ENCODE assay signal across 8 mouse cellular contexts in genomic region chr2:14073362-14074220, GRCm38 (mm10). TPM values are rescaled to one million over a fixed set of nuclear protein-coding genes. Genes with fewer than 3 reads are reported as not detected.
DNase-seq lines count a peak whose midpoint lies in the region; ATAC-seq lines count a peak whose summit lies in the region.

Gene Stam (plus strand): TSS chr2:14074098.

- peak within 1 kb of the TSS; percentile 95 for H3K9ac ChIP-seq in hindbrain, embryonic 16.5 days (ENCODE audit: low read depth, low read length)

- 0% methylated on average over 45 of the region's 50 CpGs for WGBS in hindbrain, embryonic 16.5 days
- WGBS in macrophage (ENCODE audit: missing documents), result under 1% methylated on average over 45 of the region's 50 CpGs

- peak within 1 kb of the TSS; percentile 71 for H3K4me2 ChIP-seq in hindbrain, embryonic 16.5 days (ENCODE audit: low read length)

- peak within 1 kb of the TSS; percentile 93 for H3K4me3 ChIP-seq in hindbrain, embryonic 16.5 days (ENCODE audit: low read length)
- H3K4me3 ChIP-seq in macrophage (ENCODE audit: inconsistent target), result peak within 1 kb of the TSS; percentile 93

- H3K9me3 ChIP-seq in hindbrain, embryonic 16.5 days (ENCODE audit: control insufficient read depth, low read length), result no peaks in the 10 kb centered on the region

- peak; percentile 68 for DNase-seq in WW6 (ENCODE audit: low read depth, low spot score)
- peak; percentile 83 to 87 for DNase-seq in cerebellum, postnatal 4 days (ENCODE audit: low spot score in 2 of 2)
- peak; percentile 91 for DNase-seq in gastrocnemius, adult 18-20 months (ENCODE audit: low spot score)
- DNase-seq in left cerebral cortex, adult 18-20 months (ENCODE audit: low spot score in 2 of 2), result peak; percentile 90
- peak; percentile 89 for DNase-seq in right cerebral cortex, adult 18-20 months
- peak; percentile 69 for DNase-seq in urinary bladder, postnatal 10 days (ENCODE audit: low spot score)

- H3K79me2 ChIP-seq in macrophage (ENCODE audit: inconsistent target), result peaks cover 46% of the 10 kb centered on the region

- H3K27me3 ChIP-seq in hindbrain, embryonic 16.5 days (replicated peaks; ENCODE audit: control insufficient read depth, insufficient read depth, low read length), result no peaks in the 10 kb centered on the region

- peaks cover 20% of the 10 kb centered on the region for H3K4me1 ChIP-seq in hindbrain, embryonic 16.5 days (ENCODE audit: control insufficient read depth, insufficient read depth, low read depth, low read length)

- peak within 1 kb of the TSS; percentile 99 for H3K27ac ChIP-seq in hindbrain, embryonic 16.5 days (ENCODE audit: low read depth, low read length)
- H3K27ac ChIP-seq in macrophage, result peak within 1 kb of the TSS; percentile 94

- ATAC-seq in hindbrain, embryonic 16.5 days, result peak; percentile 97

- no peaks in the 10 kb centered on the region for H3K36me3 ChIP-seq in hindbrain, embryonic 16.5 days (ENCODE audit: control insufficient read depth, insufficient read depth, low read length)
- H3K36me3 ChIP-seq in macrophage (ENCODE audit: inconsistent target), result no peaks in the 10 kb centered on the region

RNA-seq across cellular contexts. Expression of gene Stam, which starts in this region (rescaled TPM):
- total RNA-seq in gastrocnemius, adult 18-20 months (2021), result 10 to 100 TPM; 18.5 to 20.4 TPM
- 129 and 141 TPM in 2 replicates for polyA plus RNA-seq in hindbrain, embryonic 16.5 days (2015; fragmentation: Nextera tagmentation; extraction: Ambion mirVana)
- 10 to 100 TPM; 92.2 to 92.6 TPM for total RNA-seq in left cerebral cortex, adult 18-20 months (2021)
- total RNA-seq in macrophage (2018; cell fraction: chromatin; rRNA removed), result 100 to 1,000 TPM in 21 of 26 experiments, 10 to 100 TPM in 5; 43.1 to 166 (median 123) TPM
- 10 to 100 TPM in 25 of 26 experiments, 1 to 10 TPM in 1; 10.0 to 24.4 (median 19.0) TPM for total RNA-seq in macrophage (2018; cell fraction: cytosol; rRNA removed)
- total RNA-seq in macrophage (2018; cell fraction: nucleus; rRNA removed), result 10 to 100 TPM; 17.5 to 83.6 (median 53.7) TPM
- 13.5 to 22.9 TPM (median 17.2 TPM) in 3 replicates for polyA plus RNA-seq in macrophage (2018)

Comparison
In these comparisons a context has a peak if more than half of its experiments do, and no peak if none do; other contexts are left out.
1. Peak in every context shown above with its lines: DNase-seq, ATAC-seq, H3K4me3 ChIP-seq and H3K27ac ChIP-seq.
2. RNA of gene Stam (total RNA-seq): 92.2 to 92.6 TPM in left cerebral cortex, adult 18-20 months; 18.5 to 20.4 TPM in gastrocnemius, adult 18-20 months; every median in the first group is over 4 times any median in the second.